Mouse (Mus musculus) right cerebral cortex, postnatal 25 days (tissue): Measurements from ENCODE around the gene Rps25.
"Not testable (repeated sequence)": the region's sequence is repeated elsewhere in the genome, so short reads cannot be mapped to it uniquely, and the experiment has no call there.

ENCODE experiments used
- DNase-seq: peaks from one replicate; pipeline ENCODE4 v3.0.0; 2022

Rps25 gene

GRCm38 (mm10) chr9:44406906-44407751 is at the start of gene Rps25, which contains the start of gene Trappc4:
TSS of gene Rps25 (plus strand) at chr9:44407139.
TSS of gene Trappc4 (minus strand) at chr9:44407600.
- DNase-seq = peak; percentile 91

DNA sequence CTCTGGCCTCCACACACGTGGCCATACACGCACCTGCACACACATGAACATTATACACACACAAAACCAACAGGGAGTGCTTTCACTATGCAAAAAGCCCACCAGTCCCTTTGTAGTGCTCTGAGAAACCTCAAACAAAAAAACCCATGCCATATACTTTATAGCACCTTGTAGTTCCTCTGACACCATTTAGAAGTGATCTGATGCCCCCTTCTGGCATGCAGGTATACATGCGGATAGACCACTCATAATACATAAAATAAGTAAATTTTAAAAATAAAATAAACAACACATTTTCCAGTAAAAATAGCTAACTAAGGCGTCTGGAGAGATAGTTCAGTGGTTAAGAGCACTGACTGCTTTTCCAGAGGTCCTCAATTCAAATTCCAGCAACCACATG is 49.7 kb upstream of the Rps25 start:
- no peak for DNase-seq

- peak; percentile 91 for DNase-seq
Measured at GRCm38 (mm10) chr9:44361190-44361917, 45.6 kb upstream of the Rps25 start, which contains the start of gene Vps11. TSS of gene Vps11 (minus strand) at chr9:44361670.

DNA sequence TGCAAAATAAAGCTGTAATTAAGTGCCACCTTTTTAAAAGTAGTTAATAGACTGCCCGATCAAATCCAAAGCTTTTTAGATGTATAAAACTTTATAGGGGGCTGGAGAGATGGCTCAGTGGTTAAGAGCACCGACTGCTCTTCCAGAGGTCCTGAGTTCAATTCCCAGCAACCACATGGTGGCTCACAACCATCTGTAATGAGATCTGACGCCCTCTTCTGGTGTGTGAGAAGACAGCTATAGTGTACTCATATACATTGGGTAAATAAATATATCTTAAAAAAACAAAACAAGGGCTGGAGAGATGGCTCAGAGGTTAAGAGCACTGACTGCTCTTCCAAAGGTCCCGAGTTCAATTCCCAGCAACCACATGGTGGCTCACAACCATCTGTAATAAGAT is 45.0 kb upstream of the Rps25 start:
- DNase-seq = not testable (repeated sequence)

DNA sequence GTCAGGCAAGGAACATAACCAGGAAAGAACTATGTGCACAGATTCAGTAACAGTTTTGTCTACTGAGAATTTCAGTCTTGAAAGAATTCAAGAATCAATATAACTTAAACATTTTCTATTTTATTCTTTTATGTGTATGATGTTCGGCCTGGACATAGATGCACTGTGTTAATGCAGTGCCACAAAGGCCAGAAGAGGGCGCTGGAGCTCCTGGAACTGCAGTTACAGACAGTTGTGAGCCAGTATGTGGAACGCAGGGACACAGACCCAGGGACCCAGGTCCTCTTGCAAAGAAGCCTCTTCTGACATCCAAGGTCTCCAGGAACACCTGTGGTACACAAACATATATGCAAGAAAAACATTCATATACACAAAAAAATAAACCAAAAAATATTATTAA is 42.5 kb upstream of the Rps25 start:
- DNase-seq = no peak

DNA sequence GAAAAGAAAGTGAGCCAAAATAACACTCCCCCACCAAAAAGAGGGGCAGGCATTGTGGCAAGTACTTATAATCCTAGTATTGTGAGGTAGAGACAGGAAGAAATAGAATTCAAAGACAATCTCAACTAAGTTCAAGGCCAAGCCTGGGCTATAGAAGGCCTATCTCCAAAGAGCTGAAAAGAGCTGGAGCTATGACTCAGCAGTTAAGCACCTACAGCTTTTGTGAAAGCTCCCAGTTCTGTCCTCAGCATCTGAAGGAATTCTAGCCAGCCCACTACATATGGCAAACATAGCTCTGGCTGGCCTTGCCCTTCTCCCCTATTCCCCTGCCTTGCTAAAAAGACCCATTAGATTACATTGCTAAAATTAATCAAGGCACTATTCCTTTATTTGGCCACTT is 33.6 kb upstream of the Rps25 start:
- no peak for DNase-seq

GRCm38 (mm10) chr9:44376141-44376540 is 30.8 kb upstream of the Rps25 start:
- no peak for DNase-seq

DNA sequence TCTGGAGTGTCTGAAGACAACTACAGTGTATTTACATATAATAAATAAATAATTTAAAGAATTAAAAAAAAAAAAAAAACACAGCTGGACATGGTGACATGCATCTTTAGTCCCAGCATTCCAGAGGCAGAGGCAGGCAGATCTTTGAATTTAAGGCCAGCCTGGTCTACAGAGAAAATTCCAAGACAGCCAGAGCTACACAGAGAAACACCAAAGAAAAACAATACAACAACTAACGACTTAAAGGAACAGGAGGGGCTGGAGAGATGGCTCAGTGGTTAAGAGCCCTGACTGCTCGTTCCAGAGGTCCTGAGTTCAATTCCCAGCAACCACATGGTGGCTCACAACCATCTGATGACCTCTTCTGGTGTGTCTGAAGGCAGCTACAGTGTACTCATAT is 29.6 kb upstream of the Rps25 start:
- not testable (repeated sequence) for DNase-seq

DNA sequence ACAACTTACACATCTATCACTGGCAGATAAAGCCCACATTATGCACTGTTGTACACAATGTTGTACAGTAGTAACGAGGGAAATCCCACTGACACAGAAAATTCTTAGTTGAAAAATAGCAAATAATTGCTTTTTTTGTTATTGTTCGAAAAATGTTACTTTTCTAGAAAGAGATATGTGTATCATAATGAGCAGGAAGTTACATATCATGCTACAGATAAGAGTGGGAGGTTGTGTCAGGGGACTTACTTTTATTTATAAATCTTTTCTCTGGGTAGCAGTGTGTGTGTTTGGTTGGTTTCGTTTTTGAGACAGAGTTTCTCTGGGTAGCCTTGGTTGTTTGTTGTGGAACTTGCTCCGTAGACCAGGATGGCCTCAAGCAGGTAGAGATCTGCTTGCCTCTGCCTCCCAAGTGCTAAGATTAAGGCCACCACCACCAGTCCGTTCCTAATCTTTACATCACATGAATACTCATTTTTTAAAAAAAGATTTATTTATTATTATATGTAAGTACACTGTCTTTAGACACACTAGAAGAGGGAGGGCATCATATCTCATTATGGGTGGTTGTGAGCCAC is 28.7 kb upstream of the Rps25 start:
- no peak for DNase-seq

DNA sequence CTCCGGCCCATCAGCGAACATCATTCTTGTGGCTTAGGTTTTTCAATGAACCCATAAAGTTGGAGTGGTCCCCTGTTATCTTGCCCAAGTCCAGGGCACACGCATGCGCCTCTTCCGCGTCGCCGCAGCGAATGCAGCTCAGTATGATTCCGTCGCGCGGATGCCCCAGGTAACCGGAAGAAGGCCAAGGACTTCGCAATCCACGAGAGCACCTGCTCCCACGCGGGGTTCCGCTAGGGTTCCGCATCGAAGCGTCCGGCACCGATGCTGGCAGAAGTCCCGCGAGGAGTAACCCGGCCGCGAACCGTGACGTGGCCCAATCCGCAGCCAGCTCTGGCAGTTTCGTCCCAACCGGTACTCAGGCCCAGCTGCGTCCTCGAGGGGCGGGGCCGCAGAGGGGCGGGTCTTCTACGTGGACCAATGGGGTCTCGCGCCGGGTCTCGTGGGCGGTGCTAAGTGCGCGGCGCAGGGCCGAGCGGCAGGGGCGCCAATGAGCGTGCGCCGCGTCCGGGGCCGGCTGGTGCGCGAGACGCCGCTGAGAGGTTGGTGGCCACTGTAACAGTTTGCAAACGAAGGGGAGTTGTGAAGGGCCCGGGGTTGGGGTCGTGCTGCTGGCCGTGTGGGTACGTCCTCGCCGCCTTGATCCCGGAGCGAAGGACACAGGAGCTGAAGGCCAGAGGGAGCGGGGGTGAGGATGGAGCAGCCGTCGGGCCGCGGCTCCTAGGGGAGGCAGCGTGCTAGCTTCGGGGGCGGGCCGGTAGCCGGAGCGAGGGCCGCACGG is 27.7 kb upstream of the Rps25 start, which contains the start of gene Hyou1:
Gene Hyou1, plus strand, starts transcription at position 437 of the 781 bp plus-strand sequence.
- peak; percentile 99 for DNase-seq

- DNase-seq = no peak
Measured at GRCm38 (mm10) chr9:44379862-44380261, 27.1 kb upstream of the Rps25 start.

DNA sequence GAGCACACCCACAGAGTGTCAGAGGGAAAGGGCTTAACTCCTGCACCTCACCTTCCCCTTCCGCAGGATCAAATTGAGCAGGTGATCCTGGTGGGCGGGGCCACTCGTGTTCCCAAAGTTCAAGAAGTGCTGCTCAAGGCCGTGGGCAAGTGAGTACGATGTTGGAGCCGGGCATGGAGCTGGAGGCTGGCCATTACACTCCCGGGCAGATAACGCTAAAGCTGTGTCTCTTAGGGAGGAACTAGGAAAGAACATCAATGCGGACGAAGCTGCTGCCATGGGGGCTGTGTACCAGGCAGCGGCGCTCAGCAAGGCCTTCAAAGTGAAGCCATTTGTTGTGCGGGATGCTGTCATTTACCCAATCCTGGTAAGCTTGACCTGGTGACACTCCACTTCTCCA is 22.3 kb upstream of the Rps25 start:
- DNase-seq = no peak

DNA sequence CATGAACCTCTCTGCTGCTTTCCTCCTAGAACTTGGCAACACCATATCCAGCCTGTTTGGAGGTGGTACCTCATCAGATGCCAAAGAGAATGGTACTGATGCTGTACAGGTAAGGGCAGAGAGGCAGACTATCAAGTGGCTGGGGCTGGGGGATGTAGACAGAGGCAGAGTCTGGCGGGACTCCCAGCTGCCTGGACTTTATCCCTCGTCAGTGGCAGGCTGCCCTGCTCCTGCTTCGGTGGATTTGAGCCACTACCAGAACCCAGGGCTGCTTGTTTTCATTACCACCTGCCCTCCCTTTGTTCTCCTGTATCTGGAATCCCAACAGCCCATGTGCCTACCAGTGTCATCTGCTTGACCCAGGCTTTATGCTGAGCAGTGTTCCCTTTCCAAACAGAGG is 19.7 kb upstream of the Rps25 start:
- no peak for DNase-seq

DNA sequence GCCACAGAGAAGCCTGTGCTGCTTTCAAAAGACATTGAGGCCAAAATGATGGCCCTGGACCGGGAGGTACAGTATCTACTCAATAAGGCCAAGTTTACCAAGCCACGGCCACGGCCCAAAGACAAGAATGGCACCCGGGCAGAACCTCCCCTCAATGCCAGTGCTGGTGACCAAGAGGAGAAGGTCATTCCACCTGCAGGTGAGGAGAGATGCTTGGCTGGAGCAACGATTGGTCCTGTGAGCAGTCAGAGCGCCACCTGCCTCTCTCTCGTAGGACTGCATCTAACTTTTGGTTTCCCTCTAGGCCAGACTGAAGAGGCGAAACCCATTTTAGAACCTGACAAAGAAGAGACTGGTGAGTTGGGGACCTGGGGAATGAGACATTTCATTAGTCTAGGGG is 17.7 kb upstream of the Rps25 start:
- no peak for DNase-seq

DNA sequence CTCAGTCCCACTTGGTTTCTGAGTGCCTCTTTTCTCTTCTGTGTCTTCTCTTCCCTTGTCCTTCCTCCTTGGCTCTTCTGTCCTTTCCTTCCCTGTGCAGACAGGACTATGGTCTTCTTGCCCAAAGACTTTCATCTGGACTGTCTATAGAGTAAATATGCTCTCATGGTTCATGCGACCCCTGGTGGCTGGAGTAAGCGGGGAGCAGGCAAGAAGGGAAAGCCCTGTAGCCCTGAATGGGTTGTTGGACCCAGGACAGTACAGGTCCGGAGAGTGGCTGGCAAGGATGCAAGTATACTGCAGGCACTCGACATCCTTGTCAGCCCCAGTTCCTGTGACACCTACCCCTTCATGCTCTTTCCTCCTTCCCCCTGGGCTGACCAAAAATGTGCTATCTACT is 15.5 kb upstream of the Rps25 start:
- peak; percentile 33 for DNase-seq

DNA sequence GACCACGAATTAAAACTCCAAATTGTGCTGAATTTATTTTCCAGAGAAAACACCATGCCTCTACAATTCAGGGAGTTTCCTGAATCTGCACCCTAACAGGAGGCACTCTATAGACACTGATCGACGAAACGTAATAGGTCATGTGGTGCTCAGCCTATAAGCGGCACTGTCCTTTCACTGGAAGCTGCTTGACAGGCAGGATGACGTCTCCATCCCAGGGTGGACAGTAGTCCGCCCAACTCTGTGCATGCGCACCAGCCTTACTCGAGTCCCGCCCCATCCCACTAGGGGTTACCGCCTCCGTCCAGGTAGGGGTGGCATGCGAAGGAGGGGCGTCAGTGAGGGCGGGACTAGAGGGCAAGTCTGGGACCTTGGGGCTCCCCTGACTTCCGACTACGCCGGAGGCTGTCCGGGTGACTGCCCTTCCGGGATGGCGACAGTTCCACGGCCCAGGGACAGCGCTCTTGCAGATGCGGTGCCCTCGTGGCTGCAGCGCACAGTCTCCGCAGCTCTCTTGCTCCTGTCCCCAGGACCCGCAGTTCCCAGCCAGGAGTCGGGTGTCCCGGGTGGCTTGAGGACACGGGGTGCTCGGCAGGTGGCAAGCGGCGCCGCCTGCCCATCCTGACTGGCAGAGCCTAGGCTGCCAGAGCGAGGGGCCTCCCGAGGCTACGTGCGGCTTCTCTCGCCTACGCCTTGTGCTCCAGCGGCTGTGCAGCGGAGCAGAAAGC is 10.1 kb upstream of the Rps25 start, which contains the start of gene Slc37a4:
Gene Slc37a4, plus strand, starts transcription at position 169 of the 728 bp plus-strand sequence.
- peak; percentile 93 for DNase-seq

DNA sequence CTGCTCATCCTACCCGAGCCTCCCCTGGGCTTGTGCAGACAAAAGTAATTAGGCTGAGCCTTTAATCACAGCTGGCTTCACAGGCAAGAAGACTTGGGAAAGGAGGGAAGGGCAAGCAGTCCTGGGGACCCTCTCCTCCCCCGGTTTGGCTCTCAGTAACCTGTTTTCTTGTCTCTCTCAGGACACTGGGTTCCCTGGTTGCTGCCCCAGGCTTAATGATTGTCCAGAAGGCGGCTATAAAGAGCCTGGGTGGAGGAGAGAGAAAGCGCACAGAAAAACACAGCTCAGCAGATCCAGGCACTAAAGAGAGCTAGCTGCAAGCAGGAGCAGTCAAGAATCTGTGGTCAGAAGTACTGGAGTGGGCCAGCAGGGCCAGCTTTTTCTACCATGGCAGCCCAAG is 8.9 kb upstream of the Rps25 start:
- no peak for DNase-seq

DNA sequence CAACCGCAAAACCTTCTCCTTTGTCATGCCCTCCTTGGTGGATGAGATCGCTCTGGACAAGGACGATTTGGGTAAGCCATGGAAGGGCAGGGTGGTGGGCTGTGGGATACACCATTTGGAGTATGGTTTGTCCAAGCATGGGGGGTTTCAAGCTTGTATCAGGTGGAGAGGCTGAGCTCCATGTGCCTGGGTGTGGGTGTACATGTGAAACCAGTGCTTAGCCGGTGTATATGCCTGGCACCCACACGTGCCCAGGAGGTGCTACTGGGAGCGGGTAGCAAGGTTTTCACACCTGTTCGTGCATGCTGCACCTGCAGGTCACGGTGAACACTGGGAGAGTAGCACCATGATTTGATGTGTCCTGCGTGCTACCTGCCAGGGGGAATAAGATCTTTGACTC is 8.4 kb upstream of the Rps25 start:
- DNase-seq = no peak

DNA sequence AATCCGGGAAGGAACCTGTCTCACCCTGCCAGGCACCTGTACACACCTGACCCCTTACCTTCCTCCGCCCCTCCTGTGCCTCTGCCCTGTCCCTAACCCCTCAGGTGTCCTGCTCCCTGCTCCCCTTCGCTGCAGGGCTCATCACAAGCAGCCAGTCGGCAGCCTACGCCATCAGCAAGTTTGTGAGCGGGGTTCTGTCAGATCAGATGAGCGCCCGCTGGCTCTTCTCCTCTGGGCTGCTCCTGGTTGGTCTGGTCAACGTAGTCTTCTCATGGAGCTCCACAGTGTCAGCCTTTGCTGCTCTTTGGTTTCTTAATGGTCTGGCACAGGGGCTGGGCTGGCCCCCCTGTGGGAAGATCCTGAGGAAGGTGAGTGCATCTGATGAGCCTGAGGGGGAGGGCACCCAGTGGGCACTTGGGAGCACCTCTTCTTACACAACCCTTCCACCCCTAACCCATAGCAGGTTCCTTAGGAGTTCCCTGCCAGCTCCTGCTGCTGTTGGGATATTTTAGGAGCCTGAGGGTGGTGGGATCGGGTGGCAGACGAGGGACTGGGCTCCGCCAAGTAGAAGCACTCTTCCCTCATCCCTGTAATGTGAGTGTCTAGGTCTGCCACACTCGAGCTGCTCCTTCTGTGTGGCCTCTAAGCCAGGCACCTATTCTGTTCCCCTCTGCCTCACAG is 7.7 kb upstream of the Rps25 start:
- DNase-seq = no peak

DNA sequence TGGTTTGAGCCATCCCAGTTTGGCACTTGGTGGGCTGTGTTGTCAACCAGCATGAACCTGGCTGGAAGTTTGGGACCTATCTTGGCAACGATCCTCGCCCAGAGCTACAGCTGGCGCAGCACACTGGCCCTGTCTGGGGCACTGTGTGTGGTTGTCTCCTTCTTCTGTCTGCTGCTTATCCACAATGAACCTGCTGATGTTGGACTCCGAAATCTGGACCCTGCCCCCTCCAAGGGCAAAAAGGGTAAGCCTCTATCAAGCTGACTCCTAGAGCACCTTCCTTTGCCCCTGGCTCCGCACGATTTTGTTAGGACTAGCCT is 7.2 kb upstream of the Rps25 start:
- DNase-seq = no peak

DNA sequence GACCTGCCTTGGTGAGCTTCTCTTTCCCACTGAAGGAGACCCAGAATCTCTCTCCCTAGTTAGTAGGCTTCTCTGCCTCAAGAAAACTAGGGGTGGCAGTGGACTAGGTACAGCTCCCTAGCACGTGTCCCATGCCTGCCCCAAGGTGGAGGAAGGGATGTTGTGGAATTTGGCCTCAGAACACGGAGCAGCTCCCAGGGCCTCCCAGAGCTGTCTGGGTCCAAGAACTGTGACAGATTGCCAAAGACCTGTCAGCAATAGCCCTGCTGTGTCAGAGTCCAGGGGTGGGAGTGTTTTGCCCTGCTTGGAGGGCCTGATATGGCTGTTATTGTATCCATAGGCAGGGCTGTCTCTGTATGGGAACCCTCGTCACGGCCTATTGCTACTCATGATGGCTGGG is 5.9 kb upstream of the Rps25 start:
- DNase-seq = no peak

DNA sequence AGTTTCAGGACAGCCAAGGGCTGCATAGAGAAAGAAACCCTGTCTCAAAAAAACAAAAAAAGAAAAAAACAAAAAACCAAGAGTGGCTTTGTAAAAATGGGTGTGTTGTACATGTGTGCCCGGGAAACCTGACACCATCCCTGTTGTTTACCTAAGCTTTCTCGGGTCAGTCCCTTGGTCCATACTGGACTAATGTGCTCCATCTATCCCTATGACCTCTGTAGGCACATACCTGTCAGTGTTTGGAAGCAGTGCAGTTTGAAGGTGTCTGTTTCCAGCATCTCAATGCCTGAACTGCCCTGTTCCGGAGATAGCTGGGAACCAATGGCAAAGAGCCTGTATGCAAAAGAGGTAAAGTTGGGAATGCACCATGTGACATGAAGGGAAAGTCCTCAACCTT is 1.9 kb upstream of the Rps25 start:
- no peak for DNase-seq
